Mouse (Mus musculus) right cerebral cortex, postnatal 36 days (tissue): ENCODE measurements at regions not wholly inside any gene's neighbourhood (a gene's known extent, or its start where the extent isn't known, plus 50 kb on each side); places are given as distances from the start of the nearest gene placed in this dataset.

Experiments used
- DNase-seq, 2 experiments: peaks; one replicate each; pipeline ENCODE4 v3.0.0; 2022; ENCODE audit warnings: low spot score in 2 of 2, mixed read lengths in 1 of 2

GRCm38 (mm10) chr17:14497086-14497485 lies 196.9 kb downstream of the Thbs2 start:
- no peak for DNase-seq

GRCm38 (mm10) chr17:14493751-14494320 lies 200.2 kb downstream of the Thbs2 start:
- DNase-seq, result no peak

GRCm38 (mm10) chr17:14492936-14493335 lies 201.1 kb downstream of the Thbs2 start:
- DNase-seq, result no peak

- no peak for DNase-seq
Measured at GRCm38 (mm10) chr17:14481746-14482145, 202.4 kb downstream of the Smoc2 start.

GRCm38 (mm10) chr17:14478938-14479505 lies 199.7 kb downstream of the Smoc2 start:
- DNase-seq, result peak; percentile 22 to 42

- DNase-seq, result no peak
Measured at GRCm38 (mm10) chr17:14476707-14477106, 197.4 kb downstream of the Smoc2 start.

GRCm38 (mm10) chr17:14475778-14476647 lies 196.7 kb downstream of the Smoc2 start:
- no peak for DNase-seq

GRCm38 (mm10) chr17:14475277-14475676 lies 196.0 kb downstream of the Smoc2 start:
- no peak for DNase-seq

GRCm38 (mm10) chr17:14468754-14469488 lies 189.6 kb downstream of the Smoc2 start:
- DNase-seq, result no peak

GRCm38 (mm10) chr17:14455251-14455743 lies 176.0 kb downstream of the Smoc2 start:
- DNase-seq, result no peak
